Mouse (Mus musculus) forebrain, embryonic 13.5 days (tissue): ENCODE results near the gene Cxcr4. TPM values are rescaled to one million over a fixed set of nuclear protein-coding genes. Genes with fewer than 3 reads are reported as not detected.

Experiments
- ATAC-seq: fragments of 200-750 bp; cut with Nextera tagmentation; 2 replicates; pipeline ENCODE4 v1.8.0; 2017
- H3K27ac ChIP-seq: fragments of 300-500 bp; sonication (generic); 2 replicates; pipeline ENCODE4 v1.5.1; 2015; ENCODE audit warnings: inconsistent platforms, mild to moderate bottlenecking, moderate library complexity
- H3K27me3 ChIP-seq: fragments of 300-500 bp; sonication (generic); 2 replicates; pipeline ENCODE4 v1.6.1; 2015; ENCODE audit warnings: mild to moderate bottlenecking, inconsistent platforms
- H3K36me3 ChIP-seq: fragments of 300-500 bp; sonication (generic); 2 replicates; pipeline ENCODE4 v1.6.1; 2015; ENCODE audit warnings: mild to moderate bottlenecking, inconsistent platforms; ENCODE audit not compliant: poor library complexity, severe bottlenecking
- H3K4me1 ChIP-seq: fragments of 300-500 bp; sonication (generic); 2 replicates; pipeline ENCODE4 v1.6.1; 2015; ENCODE audit warnings: inconsistent platforms
- H3K4me2 ChIP-seq: fragments of 300-500 bp; sonication (generic); 2 replicates; pipeline ENCODE4 v1.6.1; 2015; ENCODE audit warnings: inconsistent platforms, mild to moderate bottlenecking, moderate library complexity
- H3K4me3 ChIP-seq: fragments of 300-500 bp; sonication (generic); 2 replicates; pipeline ENCODE4 v1.5.1; 2015; ENCODE audit warnings: mild to moderate bottlenecking, inconsistent platforms
- H3K9ac ChIP-seq: fragments of 300-500 bp; sonication (generic); 2 replicates; pipeline ENCODE4 v1.6.1; 2015; ENCODE audit warnings: mild to moderate bottlenecking, inconsistent platforms
- H3K9me3 ChIP-seq: fragments of 300-500 bp; sonication (generic); replicated peaks from 2 replicates; pipeline ENCODE4 v1.6.1; 2016; ENCODE audit warnings: inconsistent platforms
- WGBS: fragments of 180-500 bp; shearing (Covaris S2); methylation state at CpG from one replicate; pipeline ENCODE4 v1.1.7; 2015; 5-methylcytosine and 5-hydroxymethylcytosine counted together
- polyA plus RNA-seq: library from polyadenylated mRNA; unstranded; fragments of >200 nt; fragmentation: Nextera tagmentation; extraction: Ambion mirVana; gene quantifications from 2 replicates; pipeline ENCODE4 v1.2.1, GENCODE M21; 2015

The Cxcr4 gene
- polyA plus RNA-seq: 5.8 and 9.1 TPM in 2 replicates

GRCm38 (mm10) chr1:128592211-128592741 lies at the start of gene Cxcr4:
Gene Cxcr4 (minus strand): TSS chr1:128592293.
- Histone ChIP-seq H3K4me2 (peak within 1 kb of the TSS; percentile 85), H3K36me3 (peaks cover 15% of the 10 kb centered on the region), H3K9me3 (no peaks in the 10 kb centered on the region), H3K9ac (peak within 1 kb of the TSS; percentile 73), H3K4me3 (peak within 1 kb of the TSS; percentile 63), H3K27ac (peak within 1 kb of the TSS; percentile 83), H3K27me3 (peaks cover 13% of the 10 kb centered on the region; the same call in 1 of the 2 replicates), H3K4me1 (peaks cover 62% of the 10 kb centered on the region)
- under 1% methylated on average over 27 of the region's 27 CpGs for WGBS
- ATAC-seq: peak; percentile 79

GRCm38 (mm10) chr1:128639707-128640107 lies 47.6 kb upstream of the Cxcr4 start:
- 47% methylated on average over 4 of the region's 4 CpGs for WGBS
- no peak overlapping the region for H3K4me2 ChIP-seq
- H3K9ac ChIP-seq: no peak overlapping the region
- no peaks in the 10 kb centered on the region for H3K9me3 ChIP-seq
- no peaks in the 10 kb centered on the region for H3K36me3 ChIP-seq
- peaks cover 20% of the 10 kb centered on the region for H3K4me1 ChIP-seq
- H3K27ac ChIP-seq: no peak overlapping the region
- H3K4me3 ChIP-seq: no peak overlapping the region
- ATAC-seq: 0 out of 2 replicates have a peak, but pooled peaks have one; percentile 27
- H3K27me3 ChIP-seq: no peaks in the 10 kb centered on the region

GRCm38 (mm10) chr1:128637230-128637740 lies 45.2 kb upstream of the Cxcr4 start:
- 88% methylated on average over 7 of the region's 7 CpGs for WGBS
- Histone ChIP-seq H3K9ac (no peak overlapping the region), H3K27ac (no peak overlapping the region), H3K4me1 (peaks cover 8% of the 10 kb centered on the region), H3K27me3 (no peaks in the 10 kb centered on the region), H3K9me3 (no peaks in the 10 kb centered on the region), H3K36me3 (no peaks in the 10 kb centered on the region), H3K4me2 (no peak overlapping the region), H3K4me3 (no peak overlapping the region)
- ATAC-seq: no peak

GRCm38 (mm10) chr1:128636258-128637229 lies 44.5 kb upstream of the Cxcr4 start:
- WGBS: 93% methylated on average over 10 of the region's 10 CpGs
- peaks cover 8% of the 10 kb centered on the region for H3K4me1 ChIP-seq

GRCm38 (mm10) chr1:128633711-128634379 lies 41.8 kb upstream of the Cxcr4 start:
- no peaks in the 10 kb centered on the region for H3K36me3 ChIP-seq

More at GRCm38 (mm10) chr1:128636258-128637229, 44.5 kb upstream of the Cxcr4 start:
- ATAC-seq: no peak
- H3K9me3 ChIP-seq: no peaks in the 10 kb centered on the region
- no peak overlapping the region for H3K9ac ChIP-seq
- no peaks in the 10 kb centered on the region for H3K27me3 ChIP-seq
- no peak overlapping the region for H3K4me3 ChIP-seq
- no peak overlapping the region for H3K27ac ChIP-seq
- no peak overlapping the region for H3K4me2 ChIP-seq
- H3K36me3 ChIP-seq: no peaks in the 10 kb centered on the region

GRCm38 (mm10) chr1:128632522-128632921 lies 40.4 kb upstream of the Cxcr4 start:
- no peaks in the 10 kb centered on the region for H3K36me3 ChIP-seq
- no peaks in the 10 kb centered on the region for H3K4me1 ChIP-seq
- H3K9me3 ChIP-seq: no peaks in the 10 kb centered on the region
- no peak overlapping the region for H3K4me2 ChIP-seq
- 83% methylated on average over 6 of the region's 6 CpGs for WGBS
- no peak for ATAC-seq
- no peaks in the 10 kb centered on the region for H3K27me3 ChIP-seq
- H3K27ac ChIP-seq: no peak overlapping the region
- no peak overlapping the region for H3K9ac ChIP-seq
- no peak overlapping the region for H3K4me3 ChIP-seq

More at GRCm38 (mm10) chr1:128633711-128634379, 41.8 kb upstream of the Cxcr4 start:
- H3K4me1 ChIP-seq: no peaks in the 10 kb centered on the region
- no peak overlapping the region for H3K4me3 ChIP-seq
- H3K4me2 ChIP-seq: no peak overlapping the region
- no peaks in the 10 kb centered on the region for H3K9me3 ChIP-seq
- no peaks in the 10 kb centered on the region for H3K27me3 ChIP-seq
- ATAC-seq: no peak
- no peak overlapping the region for H3K27ac ChIP-seq
- no peak overlapping the region for H3K9ac ChIP-seq
- WGBS: 79% methylated on average over 6 of the region's 6 CpGs

GRCm38 (mm10) chr1:128626144-128626678 lies 34.1 kb upstream of the Cxcr4 start:
- Histone ChIP-seq H3K36me3 (no peaks in the 10 kb centered on the region), H3K4me2 (no peak overlapping the region), H3K4me3 (no peak overlapping the region), H3K4me1 (peaks cover 25% of the 10 kb centered on the region), H3K9me3 (no peaks in the 10 kb centered on the region), H3K27ac (no peak overlapping the region), H3K27me3 (no peaks in the 10 kb centered on the region), H3K9ac (no peak overlapping the region)
- no peak for ATAC-seq
- WGBS: 94% methylated on average over 9 of the region's 9 CpGs

GRCm38 (mm10) chr1:128623594-128623887 lies 31.4 kb upstream of the Cxcr4 start:
- ATAC-seq: peak; percentile 44
- H3K27me3 ChIP-seq: no peaks in the 10 kb centered on the region
- no peak overlapping the region for H3K4me3 ChIP-seq
- H3K4me1 ChIP-seq: peaks cover 25% of the 10 kb centered on the region
- no peaks in the 10 kb centered on the region for H3K36me3 ChIP-seq
- WGBS: 16% methylated on average over 4 of the region's 4 CpGs
- no peak overlapping the region for H3K9ac ChIP-seq
- H3K27ac ChIP-seq: 0 out of 2 replicates have a peak overlapping the region, but pooled peaks have one; percentile 12
- no peak overlapping the region for H3K4me2 ChIP-seq
- no peaks in the 10 kb centered on the region for H3K9me3 ChIP-seq

- Histone ChIP-seq H3K36me3 (no peaks in the 10 kb centered on the region), H3K9ac (no peak overlapping the region), H3K4me1 (peaks cover 25% of the 10 kb centered on the region), H3K4me2 (peak overlapping the region; percentile 19), H3K27ac (peak overlapping the region; percentile 12; the same call in 1 of the 2 replicates), H3K27me3 (no peaks in the 10 kb centered on the region), H3K9me3 (no peaks in the 10 kb centered on the region), H3K4me3 (no peak overlapping the region)
- 33% methylated on average over 9 of the region's 9 CpGs for WGBS
- ATAC-seq: peak; percentile 69
Observed at GRCm38 (mm10) chr1:128622867-128623593, 30.9 kb upstream of the Cxcr4 start.

GRCm38 (mm10) chr1:128617654-128618310 lies 25.7 kb upstream of the Cxcr4 start:
- 92% methylated on average over 13 of the region's 13 CpGs for WGBS
- peaks cover 11% of the 10 kb centered on the region for H3K4me1 ChIP-seq
- H3K36me3 ChIP-seq: no peaks in the 10 kb centered on the region
- no peaks in the 10 kb centered on the region for H3K27me3 ChIP-seq
- no peak for ATAC-seq
- no peak overlapping the region for H3K9ac ChIP-seq
- H3K9me3 ChIP-seq: no peaks in the 10 kb centered on the region; the same call in 1 of the 2 replicates
- no peak overlapping the region for H3K4me2 ChIP-seq
- no peak overlapping the region for H3K4me3 ChIP-seq
- H3K27ac ChIP-seq: no peak overlapping the region

- Histone ChIP-seq H3K4me1 (0 out of 2 replicates have a peak, but pooled peaks cover 4% of the 10 kb centered on the region), H3K9ac (no peak overlapping the region), H3K36me3 (no peaks in the 10 kb centered on the region), H3K27ac (no peak overlapping the region), H3K9me3 (no peaks in the 10 kb centered on the region; the same call in 1 of the 2 replicates), H3K27me3 (no peaks in the 10 kb centered on the region), H3K4me3 (no peak overlapping the region), H3K4me2 (no peak overlapping the region)
- 59% methylated on average over 2 of the region's 2 CpGs for WGBS
- no peak for ATAC-seq
Observed at GRCm38 (mm10) chr1:128616586-128616985, 24.5 kb upstream of the Cxcr4 start.
